Mouse (Mus musculus): ENCODE data around the gene Zfp628. TPM values are rescaled to one million over a fixed set of nuclear protein-coding genes. Genes with fewer than 3 reads are reported as not detected.
"Not testable (repeated sequence)": the region's sequence is repeated elsewhere in the genome, so short reads cannot be mapped to it uniquely, and the experiment has no call there.

Zfp628 gene
- 10 to 100 TPM; 24.4 to 26.9 TPM for total RNA-seq (2021)
- long read RNA-seq, experiment 1, partial matches to known transcripts, result 0 of 5 reads
- long read RNA-seq, experiment 1, other reads (novel, unspliced or antisense), result 4 of 5 reads
- long read RNA-seq, experiment 2, partial matches to known transcripts, result 6 of 7 reads
- long read RNA-seq, experiment 2, other reads (novel, unspliced or antisense), result 1 of 7 reads

DNA sequence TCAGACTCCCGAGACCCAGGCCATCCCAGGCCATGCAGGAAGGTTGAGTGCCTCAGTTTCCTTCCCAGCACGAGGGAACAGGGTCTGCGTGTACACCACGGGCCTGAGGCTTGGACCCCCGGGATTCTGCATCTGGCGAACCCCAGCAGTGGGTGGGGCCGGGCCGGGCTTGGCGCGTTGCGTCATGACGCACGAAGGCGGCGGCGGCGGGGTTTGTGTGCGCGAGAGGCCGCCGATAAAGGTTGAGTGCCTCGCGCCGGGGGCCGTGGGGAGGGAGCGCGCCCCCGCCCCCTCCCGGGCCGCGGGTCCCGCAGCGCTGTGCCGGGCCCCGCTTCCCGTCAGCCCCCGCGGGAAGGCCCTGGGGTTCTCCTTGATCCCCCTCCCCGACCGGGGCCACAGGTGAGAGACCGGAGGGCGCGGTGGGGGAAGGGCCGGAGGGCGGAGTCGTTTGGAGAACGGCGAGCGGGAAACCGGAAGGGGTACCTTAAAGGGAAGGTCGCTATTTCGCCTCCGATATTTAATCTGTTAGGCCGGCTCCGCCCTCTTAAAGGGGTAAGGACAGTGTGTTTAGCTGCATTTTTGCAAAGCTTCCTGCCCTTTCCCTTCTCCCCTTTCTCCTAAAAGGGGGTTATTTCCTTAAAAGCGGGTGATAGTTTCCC is at the start of gene Zfp628:
Zfp628 (plus strand) TSS at position 211 of the 659 bp plus-strand sequence.
- DNase-seq (ENCODE audit: low spot score in 2 of 2), result peak; percentile 81 to 92

DNA sequence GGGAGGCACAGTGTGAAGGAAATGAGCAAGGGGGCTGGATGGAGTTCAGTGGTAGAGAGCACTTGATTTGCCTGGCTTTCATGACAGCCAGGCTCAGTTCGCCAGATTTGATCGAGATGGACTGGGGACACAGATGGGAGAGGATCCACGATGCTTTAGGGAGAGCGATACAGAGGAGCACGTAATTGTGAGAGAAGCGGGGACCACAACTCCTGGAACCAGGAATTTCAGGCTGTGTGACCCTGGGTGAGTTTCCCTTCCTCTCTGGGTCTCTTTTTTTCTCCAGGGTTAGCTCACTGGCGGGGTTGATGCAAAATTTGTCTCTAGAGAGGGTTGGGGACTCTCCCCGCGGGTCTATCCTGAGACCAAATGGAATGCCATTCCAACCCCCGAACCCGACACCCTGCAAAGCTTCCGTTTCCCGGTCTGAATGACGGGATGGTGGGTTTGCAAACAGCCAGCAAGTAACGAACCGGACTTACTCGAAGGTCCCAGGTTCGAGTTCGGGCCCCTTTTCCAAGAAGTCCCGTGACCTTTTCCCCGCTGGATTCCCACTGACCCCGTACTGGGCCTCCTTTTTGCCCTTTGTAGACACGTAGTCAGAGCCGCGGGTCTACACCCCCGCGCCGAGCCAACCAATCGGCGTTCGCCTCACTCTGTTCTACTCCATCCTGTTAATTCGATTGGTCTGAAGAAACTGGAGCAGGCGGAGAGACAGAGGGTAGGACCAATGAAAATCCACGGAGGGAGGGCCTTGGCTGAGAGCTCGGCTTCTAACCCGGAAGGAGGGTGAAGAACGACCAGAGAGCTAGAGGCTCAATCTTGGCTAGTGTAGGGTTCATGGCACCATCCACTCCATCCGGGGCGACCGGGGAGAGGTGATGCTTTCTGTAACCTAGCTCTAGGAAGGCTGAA is 49.2 kb upstream of the Zfp628 start:
- peak; percentile 78 to 88 for DNase-seq (ENCODE audit: low spot score in 2 of 2)

DNA sequence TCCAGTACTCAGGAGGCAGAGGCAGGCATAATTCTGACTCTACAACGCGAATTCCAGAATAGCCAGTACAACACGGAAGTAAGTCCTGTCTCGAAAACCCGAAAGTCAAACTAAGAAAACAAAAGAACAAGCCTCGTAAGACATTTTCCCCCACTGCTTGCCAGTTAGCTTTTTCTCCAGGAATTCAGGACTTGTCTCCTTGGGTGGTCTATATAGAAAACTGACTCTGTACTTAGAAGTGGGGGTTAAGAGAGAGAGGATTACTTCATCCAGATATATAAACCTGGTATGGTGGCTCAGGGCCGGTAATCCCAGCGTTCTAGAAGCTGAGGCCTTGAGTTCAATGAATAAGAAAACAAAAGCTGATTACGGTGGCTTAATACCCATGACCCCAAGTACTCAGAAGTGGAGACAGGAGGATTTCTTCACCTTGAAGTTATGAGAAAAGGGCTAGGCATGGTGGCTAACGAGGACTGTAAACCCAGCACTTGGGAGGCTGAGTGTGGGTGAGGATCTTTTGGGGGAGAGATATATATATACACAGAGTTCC is 48.3 kb upstream of the Zfp628 start:
- DNase-seq (ENCODE audit: low spot score in 2 of 2), result no peak

DNA sequence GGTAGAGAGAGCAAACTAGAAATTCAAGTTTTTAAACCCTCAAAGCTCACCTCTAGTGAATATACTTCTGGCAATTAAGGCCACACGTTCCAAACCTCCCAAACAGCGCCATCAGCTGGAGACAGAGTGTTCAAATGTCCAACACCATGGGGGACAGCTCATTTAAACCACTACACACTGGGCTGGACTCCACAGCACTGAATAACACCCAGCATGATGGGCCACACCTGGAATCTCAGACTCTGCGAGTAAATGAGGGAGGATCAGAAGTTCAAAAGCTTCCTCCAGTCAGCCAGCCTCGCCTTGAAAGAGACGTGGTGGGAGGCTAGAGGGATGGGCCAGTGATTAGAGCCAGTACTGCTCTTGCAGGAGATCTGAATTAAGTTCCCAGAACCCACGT is 44.9 kb upstream of the Zfp628 start, which contains the start of gene Isoc2b:
Isoc2b (minus strand) TSS at position 126 of the 400 bp plus-strand sequence.
- no peak for DNase-seq (ENCODE audit: low spot score in 2 of 2)

DNA sequence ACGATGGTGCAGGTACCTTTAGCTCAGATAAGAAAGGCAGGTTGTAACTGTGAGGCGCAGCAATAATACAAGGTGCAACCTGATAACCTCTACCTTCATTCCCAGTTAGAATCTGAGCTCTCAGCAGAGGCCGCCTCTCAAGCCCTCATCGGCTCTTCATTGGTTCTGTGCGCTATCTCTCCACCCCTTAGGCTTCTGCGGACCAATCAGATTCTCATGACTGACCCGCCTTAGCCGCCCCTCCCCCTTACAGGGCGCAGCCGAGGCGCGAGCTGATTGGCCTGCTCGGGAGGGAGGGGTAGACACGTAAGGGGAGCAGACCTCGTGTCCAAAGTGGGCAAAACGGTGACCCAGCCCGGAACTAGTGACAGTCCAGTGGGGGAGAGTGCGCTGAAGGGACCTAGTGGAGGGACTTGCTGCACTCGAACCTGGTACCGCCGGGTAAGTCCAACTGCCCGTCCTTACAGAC is 38.2 kb upstream of the Zfp628 start, which contains the start of gene Isoc2a:
Isoc2a (plus strand) TSS at position 401 of the 469 bp plus-strand sequence.
- peak; percentile 58 to 81 for DNase-seq (ENCODE audit: low spot score in 2 of 2)

DNA sequence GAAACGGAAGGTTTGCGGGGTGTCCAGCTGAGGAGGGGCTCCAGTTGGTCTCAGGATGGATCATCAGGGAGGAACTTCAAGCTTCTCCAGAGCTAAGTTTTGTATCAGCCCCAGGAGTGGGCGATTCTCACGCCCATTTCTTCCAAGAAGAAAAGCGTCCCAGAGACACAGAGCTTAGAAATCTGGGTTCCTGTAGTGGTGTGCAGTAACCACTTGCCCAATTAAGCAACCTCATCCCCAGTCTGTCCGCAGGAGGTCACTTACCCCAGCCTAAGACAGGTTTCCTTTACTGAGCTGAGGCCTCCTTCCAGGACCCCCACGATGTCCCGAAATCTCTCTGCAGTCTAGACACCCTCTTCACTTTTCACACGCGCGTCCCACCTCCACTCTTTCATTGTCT is 37.8 kb upstream of the Zfp628 start:
- DNase-seq (ENCODE audit: low spot score in 2 of 2), result no peak

DNA sequence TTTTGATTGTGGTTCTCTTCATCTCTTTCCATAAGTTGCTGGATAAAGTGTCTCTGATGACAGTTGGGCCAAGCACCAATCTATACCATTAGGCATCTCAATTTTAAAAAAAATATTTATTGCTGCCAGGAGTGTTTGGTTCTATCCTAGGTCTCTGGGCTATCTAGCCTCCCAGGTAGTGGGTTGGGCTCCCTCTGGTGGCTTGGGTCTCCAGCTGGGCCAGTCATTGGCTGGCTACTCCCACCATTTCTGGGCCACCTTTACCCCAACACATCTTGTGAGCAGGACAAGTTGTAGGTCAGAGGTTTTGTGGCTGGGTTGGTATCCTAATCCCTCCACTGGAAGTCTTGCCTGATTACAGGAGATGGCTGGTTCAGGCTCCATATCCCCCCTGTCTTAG is 36.8 kb upstream of the Zfp628 start:
- DNase-seq (ENCODE audit: low spot score in 2 of 2), result no peak

DNA sequence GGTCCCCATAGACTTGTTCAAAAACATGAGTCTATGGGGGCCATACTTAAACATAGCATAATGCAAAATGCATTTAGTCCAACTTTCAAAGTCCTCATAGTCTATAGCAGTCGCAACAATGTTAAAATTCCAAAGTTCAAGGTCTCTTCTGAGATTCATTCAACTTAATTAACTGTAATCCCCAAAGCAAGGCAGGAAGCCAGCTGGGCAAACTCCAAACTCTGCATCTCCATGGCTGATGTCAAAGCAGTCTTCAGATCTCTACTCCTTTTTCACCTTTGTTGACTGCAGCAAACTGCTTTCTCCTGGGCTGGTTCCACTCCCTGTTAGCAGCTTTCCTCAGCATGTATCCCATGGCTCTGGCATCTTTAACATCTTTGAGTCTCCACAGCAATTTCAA is 36.0 kb upstream of the Zfp628 start:
- DNase-seq (ENCODE audit: low spot score in 2 of 2), result not testable (repeated sequence)

DNA sequence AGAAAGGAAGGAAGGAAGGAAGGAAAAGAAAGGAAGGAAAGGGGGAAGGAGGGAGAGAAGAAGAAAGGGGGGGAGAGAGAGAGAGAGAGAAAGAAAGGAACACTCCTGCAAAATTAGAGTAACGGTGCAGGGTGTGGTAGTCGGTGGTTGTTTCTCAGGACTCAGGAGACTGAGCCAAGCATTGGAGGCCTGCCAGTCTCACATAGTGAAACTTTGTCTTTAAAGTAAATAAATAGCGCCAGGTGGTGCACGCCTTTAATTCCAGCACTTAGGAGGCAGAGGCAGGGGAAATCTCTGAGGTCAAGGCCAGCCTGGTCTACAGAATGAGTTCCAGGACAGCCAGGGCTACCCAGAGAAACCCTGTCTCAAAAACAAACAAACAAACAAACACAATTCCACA is 28.3 kb upstream of the Zfp628 start:
- no peak for DNase-seq (ENCODE audit: low spot score in 2 of 2)

DNA sequence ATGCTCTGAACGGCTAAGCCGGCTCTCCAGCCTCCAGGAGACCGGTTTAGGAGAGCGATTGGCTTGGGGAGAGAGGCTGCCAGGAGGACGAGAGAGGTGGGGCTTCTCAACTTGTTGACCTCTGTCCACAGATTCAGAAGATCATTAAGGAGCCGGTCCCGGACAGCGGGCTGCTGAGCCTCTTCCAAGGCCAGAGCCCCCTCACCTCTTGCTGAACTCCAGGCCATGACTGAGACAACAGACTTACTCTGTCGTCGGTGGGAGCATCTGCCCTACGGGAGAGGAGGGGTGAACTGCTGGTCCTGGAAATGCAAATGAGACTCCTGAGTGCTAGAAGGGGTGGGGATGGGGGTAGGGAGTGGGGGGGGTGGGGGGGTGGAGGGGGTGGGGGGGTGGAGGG is 19.8 kb upstream of the Zfp628 start:
- no peak for DNase-seq (ENCODE audit: low spot score in 2 of 2)

DNA sequence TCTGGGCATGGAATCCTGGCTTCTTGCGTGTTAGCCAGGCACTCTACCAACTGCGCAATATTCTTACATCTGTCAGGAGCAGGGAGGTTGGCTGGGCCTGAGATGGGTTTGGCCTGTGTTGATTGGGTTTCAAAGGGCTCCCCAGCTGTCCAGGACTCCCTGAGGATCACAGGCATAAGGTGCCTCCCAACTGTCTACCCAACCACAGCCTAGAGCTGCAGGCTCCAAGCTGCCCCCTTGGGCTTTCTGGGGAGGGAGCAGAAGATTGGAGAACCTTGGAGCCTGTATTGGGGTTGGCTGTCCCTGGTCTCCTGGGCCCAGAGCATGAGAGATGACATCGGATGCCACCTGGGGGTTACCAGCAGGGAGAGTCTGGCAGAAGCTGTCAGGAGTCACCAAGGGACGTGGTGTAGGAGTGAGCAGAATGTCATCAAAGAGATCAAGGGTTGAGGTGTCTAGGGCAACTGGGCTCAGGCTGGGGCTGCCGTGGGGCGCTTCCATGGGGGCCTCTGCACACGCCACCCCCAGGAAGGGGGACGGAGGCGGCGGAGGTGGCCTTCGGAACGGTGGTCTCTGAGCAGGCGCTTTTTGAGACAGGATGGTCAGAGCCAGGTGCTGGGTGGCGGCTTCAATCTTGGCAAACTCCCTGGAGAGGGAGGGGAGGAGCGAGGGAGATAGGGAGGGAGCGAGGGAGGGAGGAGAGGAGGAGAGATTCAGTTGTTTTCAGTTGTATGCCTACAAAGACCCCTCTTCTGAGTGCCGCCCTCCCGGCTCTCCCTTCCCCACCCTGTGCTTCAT is 16.0 kb upstream of the Zfp628 start:
- no peak for DNase-seq (ENCODE audit: low spot score in 2 of 2)

DNA sequence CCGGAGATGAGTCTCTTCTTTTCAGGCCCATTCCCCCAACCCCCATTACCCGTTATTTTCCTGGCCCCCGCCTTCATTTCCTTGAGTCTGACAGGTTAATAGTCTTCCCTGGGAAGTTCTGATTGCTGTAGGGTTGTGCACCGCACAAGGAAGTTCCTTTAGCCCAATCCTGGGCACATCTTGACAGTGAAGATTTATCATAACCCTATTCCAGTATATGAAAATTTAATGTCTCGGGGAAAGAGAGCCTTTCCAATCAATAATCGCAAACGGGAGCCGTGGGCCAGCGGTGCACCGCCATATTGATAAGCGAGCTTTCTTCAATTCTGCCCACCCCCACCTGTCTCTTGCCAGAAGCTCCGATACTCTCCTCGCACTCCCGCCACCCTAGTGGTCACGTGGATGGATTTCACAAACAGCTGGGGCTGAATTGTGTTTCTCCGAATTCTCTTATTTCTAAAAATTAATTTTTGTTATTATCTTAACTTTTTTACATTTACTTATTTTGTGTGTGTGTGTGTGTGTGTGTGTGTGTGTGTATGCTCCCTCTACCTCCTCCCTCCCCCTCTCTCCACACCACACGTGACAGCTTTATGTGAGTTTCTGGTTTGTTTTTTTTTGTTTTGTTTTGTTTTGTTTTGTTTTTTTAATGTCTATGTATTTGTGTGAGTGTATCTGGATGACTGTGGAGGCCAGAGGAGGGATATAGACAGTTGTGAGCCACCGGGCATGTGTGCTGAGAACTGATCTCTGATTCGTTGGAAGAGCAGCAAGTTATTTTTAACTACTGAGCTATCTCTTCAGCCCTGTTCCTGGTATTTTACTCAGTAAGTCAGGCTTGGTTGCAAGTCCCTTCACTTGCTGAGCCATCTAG is 15.1 kb upstream of the Zfp628 start:
- no peak for DNase-seq (ENCODE audit: low spot score in 2 of 2)

DNA sequence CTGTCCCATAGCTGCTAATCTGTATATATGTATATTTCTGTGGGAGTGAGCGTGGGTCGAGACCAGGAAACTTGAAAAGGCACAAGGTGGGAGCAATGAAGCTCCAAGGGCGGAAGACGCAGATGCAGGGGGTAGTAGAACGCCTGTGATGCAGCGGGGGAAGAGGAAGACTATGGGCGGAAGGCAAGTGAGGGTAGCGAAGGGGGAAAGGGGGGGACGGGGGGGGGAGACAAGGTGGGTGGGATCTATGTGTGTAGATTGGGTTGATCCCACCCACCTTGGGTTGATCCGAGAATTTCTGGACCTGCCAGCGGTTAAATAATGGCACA is 14.5 kb upstream of the Zfp628 start:
- DNase-seq (ENCODE audit: low spot score in 2 of 2), result no peak

DNA sequence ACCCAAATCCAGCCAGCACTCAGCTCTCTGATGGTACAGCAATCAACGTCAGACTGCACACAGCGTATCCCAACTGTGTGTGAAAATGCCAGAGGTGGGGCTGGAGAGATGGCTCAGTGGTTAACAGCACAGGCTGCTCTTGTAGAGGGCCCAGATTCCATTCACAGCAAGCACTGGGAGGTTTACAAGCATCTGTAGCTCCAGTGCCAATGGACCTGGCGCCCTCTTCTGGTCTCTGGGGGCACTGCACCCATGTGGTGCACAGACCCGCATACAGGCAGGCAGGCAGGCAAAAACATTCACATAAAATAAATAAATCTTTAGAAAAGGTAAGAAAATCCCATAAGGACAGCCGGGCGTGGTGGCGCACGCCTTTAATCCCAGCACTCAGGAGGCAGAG is 13.8 kb upstream of the Zfp628 start:
- DNase-seq (ENCODE audit: low spot score in 2 of 2), result no peak

DNA sequence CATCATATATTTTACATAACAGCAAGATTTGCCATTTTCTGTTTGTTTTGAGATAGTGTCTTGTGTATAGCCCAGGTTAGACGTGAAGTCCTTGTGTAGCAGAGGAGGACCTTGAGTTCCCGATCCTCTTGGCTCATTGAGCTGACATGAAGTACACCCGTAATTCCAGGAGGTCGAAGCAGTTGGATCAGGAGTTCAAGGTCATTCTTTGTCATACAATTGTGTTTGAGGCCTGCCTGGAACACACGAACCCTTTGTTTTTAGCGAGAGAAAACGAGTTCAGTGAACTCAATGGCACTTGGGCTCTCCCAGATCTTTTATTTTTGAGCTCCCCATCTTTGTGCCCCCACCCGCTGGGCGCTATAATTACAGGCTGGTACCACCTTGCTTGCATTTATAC is 12.6 kb upstream of the Zfp628 start:
- DNase-seq (ENCODE audit: low spot score in 2 of 2), result no peak

DNA sequence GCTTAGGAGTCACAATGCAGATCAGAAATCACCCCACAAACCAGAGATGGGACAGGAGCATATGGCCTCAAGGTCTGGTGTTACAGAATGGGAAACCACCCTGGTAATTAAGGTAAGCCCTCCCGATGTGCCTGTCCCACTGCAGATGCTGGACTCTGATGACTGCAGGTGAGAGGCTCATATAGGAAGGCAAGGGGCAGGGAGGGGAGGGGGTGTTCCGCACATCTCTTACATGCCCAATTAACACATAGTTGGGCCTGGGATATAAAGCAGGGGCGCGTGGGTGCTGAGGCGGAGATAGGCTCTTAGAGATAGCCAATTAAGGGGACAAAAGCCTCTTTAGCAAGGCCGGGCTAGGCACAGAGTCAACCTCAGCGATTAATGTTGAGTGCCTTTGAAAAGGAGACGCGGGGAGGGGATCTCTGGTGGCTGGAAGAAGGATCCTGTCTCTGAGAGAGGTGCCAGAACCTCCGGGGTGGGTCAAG is 8.5 kb upstream of the Zfp628 start, which contains the start of gene Gm36210:
Gm36210 (minus strand) TSS at position 51 of the 485 bp plus-strand sequence.
- DNase-seq (ENCODE audit: low spot score in 2 of 2), result no peak

DNA sequence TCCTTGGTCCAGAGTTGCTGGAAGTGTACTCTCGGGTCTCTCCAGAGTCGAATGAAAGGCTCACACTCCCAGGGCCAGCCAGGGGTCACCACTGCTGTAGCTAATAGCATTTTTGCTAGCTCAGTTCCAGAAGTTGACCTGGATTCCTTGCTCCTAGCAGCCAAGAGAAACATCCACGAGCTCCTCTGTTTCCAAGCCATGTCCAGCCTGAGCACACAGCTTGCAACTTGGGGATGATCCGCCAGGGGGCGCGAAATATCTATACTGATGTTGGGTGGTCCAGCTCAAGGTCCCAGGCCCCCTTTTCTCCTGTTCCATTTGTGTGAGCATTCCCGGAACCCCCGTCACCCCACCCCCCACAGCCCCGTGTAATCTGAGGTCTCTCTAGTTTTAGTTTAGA is 3.5 kb upstream of the Zfp628 start:
- no peak for DNase-seq (ENCODE audit: low spot score in 2 of 2)

DNA sequence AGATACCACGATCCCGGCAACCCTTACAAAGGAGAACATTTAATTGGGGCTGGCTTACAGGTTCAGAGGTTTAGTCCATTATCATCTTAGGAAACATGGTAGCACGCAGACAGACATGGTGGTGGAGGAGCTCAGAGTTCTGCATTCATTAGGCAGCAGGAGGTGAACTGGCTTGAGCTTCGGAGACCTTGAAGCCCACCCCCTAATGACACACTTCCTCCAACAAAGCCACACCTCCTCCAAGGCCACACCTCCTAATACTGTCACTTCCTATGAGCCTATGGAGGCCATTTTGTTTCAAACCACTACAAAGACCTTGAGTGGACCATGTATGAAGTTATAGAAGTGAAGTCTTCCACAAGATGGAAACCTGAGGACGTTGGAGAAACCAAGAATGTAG is 2.8 kb upstream of the Zfp628 start:
- DNase-seq (ENCODE audit: low spot score in 2 of 2), result no peak

DNA sequence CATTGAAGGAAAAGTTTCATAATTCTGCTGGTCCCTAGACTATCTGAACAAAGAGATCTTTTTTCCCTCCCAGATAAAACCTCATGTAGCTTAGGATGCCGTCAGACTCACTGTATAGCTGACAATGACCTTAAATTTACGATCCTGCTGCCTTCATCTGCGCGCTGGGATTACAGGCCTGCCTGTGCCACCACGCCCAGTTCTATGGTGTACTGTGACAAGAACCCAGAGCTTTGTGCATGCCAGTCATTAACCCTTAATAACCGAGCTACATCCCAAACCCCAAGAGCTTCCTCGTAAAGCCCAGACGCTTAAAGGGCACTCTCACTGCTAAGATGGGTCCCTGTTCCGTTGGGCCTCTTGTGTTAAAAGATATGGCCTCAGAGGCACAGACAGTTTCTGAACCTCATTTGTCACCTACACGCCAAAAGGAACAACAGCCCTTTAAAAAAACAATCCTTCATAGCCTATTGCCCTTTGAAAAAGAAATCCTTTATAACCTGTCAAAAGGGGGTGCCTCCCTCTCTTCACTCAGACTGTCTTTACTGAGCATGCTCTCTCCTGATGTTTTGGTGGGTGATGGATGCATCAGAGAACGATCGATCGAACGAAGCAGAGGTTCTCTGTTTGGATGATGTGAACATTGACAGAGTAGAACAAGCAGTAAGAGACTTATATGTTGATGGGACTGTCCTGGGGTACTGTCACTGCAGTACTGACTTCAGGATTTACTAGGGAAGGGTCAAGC is 826 bp downstream of the Zfp628 start:
- no peak for DNase-seq (ENCODE audit: low spot score in 2 of 2)

All from adrenal gland, postnatal 4 days (tissue).